ENCODE assay signal across 16 mouse cellular contexts in the genomic region with DNA sequence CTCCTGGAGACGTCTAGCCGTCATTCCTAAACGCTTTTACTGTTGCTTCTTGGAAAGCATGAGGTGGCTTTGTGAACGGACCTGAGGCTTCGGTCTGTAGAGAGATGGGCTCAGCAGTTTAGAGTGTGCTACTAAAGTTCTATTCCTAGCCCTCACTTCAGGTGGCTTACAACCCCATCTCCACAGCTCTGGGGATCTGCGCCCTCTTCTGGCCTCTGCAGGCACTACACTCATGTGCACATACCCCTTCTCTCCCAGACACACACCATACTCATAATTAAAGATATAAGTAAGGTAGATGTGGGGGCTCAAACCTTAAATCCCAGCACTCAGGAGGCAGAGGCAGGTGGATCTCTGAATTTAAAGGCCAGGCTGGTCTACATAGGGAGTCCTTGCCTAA. TPM values are rescaled to one million over a fixed set of nuclear protein-coding genes. Genes with fewer than 3 reads are reported as not detected.
A peak's percentile ranks its signal among the peaks of the same experiment; 100 is the strongest.
DNase-seq lines count a peak whose midpoint lies in the region; TF ChIP-seq lines count a peak whose summit lies in the region.
"Had no signal": no experiment of that assay in that cellular context is flagged by ENCODE, and none has a peak within 500 bp of the region (broad histone marks: within the 10 kb centered on the region; RNA-seq: fewer than 3 reads in every experiment).

No protein-coding gene starts in this region.

- H3K4me1 ChIP-seq in cortical plate, adult 2 months (ENCODE audit: control insufficient read depth, insufficient read depth, low read length): peaks cover 6% of the 10 kb centered on the region
- H3K4me1 ChIP-seq: embryonic facial prominence, embryonic 15.5 days; stomach, embryonic 15.5 days had no signal

- peak; percentile 60 for TF ChIP-seq CTCF in layer of hippocampus, adult 2 months (conservative IDR thresholded peaks at IDR 0.05)
- TF ChIP-seq CTCF in cortical plate, adult 2 months (IDR thresholded peaks at IDR 0.05; ENCODE audit: extremely low read depth, insufficient read depth, low read length): 0 out of 2 replicates have a peak, but pooled peaks have one; percentile 12

- no peak overlapping the region for H3K4me3 ChIP-seq in layer of hippocampus, adult 2 months
- H3K4me3 ChIP-seq in cortical plate, adult 2 months (ENCODE audit: insufficient read depth, low read length): no peak overlapping the region
- H3K4me3 ChIP-seq: embryonic facial prominence, embryonic 15.5 days; hindbrain, embryonic 13.5 days; neural tube, embryonic 13.5 days; stomach, embryonic 15.5 days had no signal

- peak overlapping the region; percentile 39; the same call in 1 of the 2 replicates for H3K27ac ChIP-seq in layer of hippocampus, adult 2 months
- H3K27ac ChIP-seq in cortical plate, adult 2 months (ENCODE audit: insufficient read depth, low read length): no peak overlapping the region
- H3K27ac ChIP-seq: embryonic facial prominence, embryonic 15.5 days; hindbrain, embryonic 13.5 days; macrophage; neural tube, embryonic 13.5 days; stomach, embryonic 15.5 days had no signal

- no peak for DNase-seq in layer of hippocampus, adult 2 months (ENCODE audit: low spot score in 2 of 2)
- DNase-seq in layer of hippocampus, adult 9-10 months (ENCODE audit: low spot score): no peak
- peak; percentile 30 for DNase-seq in thymus, postnatal 4 days
- DNase-seq in thymus, postnatal 36 days: no peak
- no peak for DNase-seq in right cerebral cortex, postnatal 36 days (ENCODE audit: low spot score in 2 of 2)
- DNase-seq in heart, postnatal 25 days (ENCODE audit: low spot score): no peak
- DNase-seq: adrenal gland, postnatal 10 days; heart, adult 11 months; kidney, adult 18-20 months; lung, adult 2 months had no signal

- TF ChIP-seq POLR2A in cortical plate, adult 2 months (IDR thresholded peaks at IDR 0.05; ENCODE audit: extremely low read depth, insufficient read depth, low read length): no peak

- intact Hi-C loops in heart, postnatal 25 days (cut with DNase I): no loop called here

RNA-seq across cellular contexts. Expression of gene Tyw1, which starts 34.8 kb away (rescaled TPM):
- 10 to 100 TPM; 16.2 to 17.7 TPM for total RNA-seq in layer of hippocampus, adult 2 months (2021)
- polyA plus RNA-seq in cortical plate, adult 2 months (2012; rRNA removed): 14.5 and 14.6 TPM in 2 replicates
- 1 to 10 TPM; 7.7 to 7.9 TPM for total RNA-seq in heart, postnatal 25 days (2021)

RNA-seq across cellular contexts. Expression of gene Sbds, which starts 34.9 kb away (rescaled TPM):
- 10 to 100 TPM; 76.5 to 81.9 TPM for total RNA-seq in layer of hippocampus, adult 2 months (2021)
- 94.9 and 101 TPM in 2 replicates for polyA plus RNA-seq in cortical plate, adult 2 months (2012; rRNA removed)
- 10 to 100 TPM; 39.2 to 43.9 TPM for total RNA-seq in heart, postnatal 25 days (2021)
